Mouse (Mus musculus): Measurements from ENCODE around the gene Zcchc3.
A peak's percentile ranks its signal among the peaks of the same experiment; 100 is the strongest.

Zcchc3 gene

GRCm38 (mm10) chr2:152409781-152410180 lies 5.0 kb downstream of the Zcchc3 start:
- no peak for DNase-seq

- peak; percentile 97 to 98 for DNase-seq
These were observed 8.7 kb downstream of the Zcchc3 start for GRCm38 (mm10) chr2:152406126-152406525.

GRCm38 (mm10) chr2:152399122-152399542 lies 15.7 kb downstream of the Zcchc3 start:
- no peak for DNase-seq

- peak; percentile 95 to 97 for DNase-seq
These were observed 16.1 kb downstream of the Zcchc3 start for GRCm38 (mm10) chr2:152398691-152399090.

GRCm38 (mm10) chr2:152397680-152398435 lies 17.0 kb downstream of the Zcchc3 start, which contains the start of gene Sox12:
Gene Sox12, minus strand, starts transcription at chr2:152398063.
- peak; percentile 96 to 100 for DNase-seq

- DNase-seq: peak; percentile 82 to 87
These were observed 17.7 kb downstream of the Zcchc3 start for GRCm38 (mm10) chr2:152397004-152397589.

GRCm38 (mm10) chr2:152396110-152397003 lies 18.5 kb downstream of the Zcchc3 start:
- DNase-seq: peak; percentile 87 to 90

GRCm38 (mm10) chr2:152395271-152395920 lies 19.4 kb downstream of the Zcchc3 start:
- DNase-seq: no peak

- DNase-seq: no peak
These were observed 21.4 kb downstream of the Zcchc3 start for GRCm38 (mm10) chr2:152393225-152394017.

GRCm38 (mm10) chr2:152392786-152393185 lies 22.0 kb downstream of the Zcchc3 start:
- peak; percentile 53 to 58 for DNase-seq

GRCm38 (mm10) chr2:152384191-152384590 lies 30.6 kb downstream of the Zcchc3 start:
- no peak for DNase-seq

GRCm38 (mm10) chr2:152376345-152376741 lies 38.5 kb downstream of the Zcchc3 start, which contains the start of gene Nrsn2:
Gene Nrsn2, minus strand, starts transcription at chr2:152376638.
- DNase-seq: no peak

GRCm38 (mm10) chr2:152375652-152376344 lies 39.0 kb downstream of the Zcchc3 start:
- no peak for DNase-seq

GRCm38 (mm10) chr2:152373547-152373946 lies 41.3 kb downstream of the Zcchc3 start:
- no peak for DNase-seq

GRCm38 (mm10) chr2:152372661-152373060 lies 42.2 kb downstream of the Zcchc3 start:
- DNase-seq: no peak

- DNase-seq: no peak
These were observed 42.7 kb downstream of the Zcchc3 start for GRCm38 (mm10) chr2:152372104-152372503.

- peak; percentile 39 to 76 for DNase-seq
These were observed 46.2 kb downstream of the Zcchc3 start for GRCm38 (mm10) chr2:152368532-152369140.

GRCm38 (mm10) chr2:152367917-152368316 lies 46.9 kb downstream of the Zcchc3 start:
- DNase-seq: no peak

GRCm38 (mm10) chr2:152363245-152364147 lies 51.3 kb downstream of the Zcchc3 start:
- peak; percentile 90 to 94 for DNase-seq

Measured in kidney, postnatal 36 days (tissue).